Mouse (Mus musculus) macrophage (primary cell): Measurements from ENCODE around the gene Etfa. TPM values are rescaled to one million over a fixed set of nuclear protein-coding genes. Genes with fewer than 3 reads are reported as not detected.

Source experiments
- H3K27ac ChIP-seq: fragments of 350-480 bp; formaldehyde crosslinking; 2 replicates; pipeline ENCODE4 v1.9.0; 2021
- H3K36me3 ChIP-seq: fragments of 350-480 bp; formaldehyde crosslinking; 2 replicates; pipeline ENCODE4 v1.9.0; 2021; ENCODE audit errors: inconsistent target
- H3K4me3 ChIP-seq: fragments of 350-480 bp; formaldehyde crosslinking; 2 replicates; pipeline ENCODE4 v1.9.0; 2021; ENCODE audit errors: inconsistent target
- H3K79me2 ChIP-seq: fragments of 350-480 bp; formaldehyde crosslinking; 2 replicates; pipeline ENCODE4 v1.9.0; 2021; ENCODE audit errors: inconsistent target
- WGBS: methylation state at CpG from one replicate; pipeline ENCODE4 v1.1.7; 2026; ENCODE audit warnings: inconsistent platforms; ENCODE audit not compliant: missing documents; 5-methylcytosine and 5-hydroxymethylcytosine counted together
- polyA plus RNA-seq: library from polyadenylated mRNA; stranded (reverse); fragments of 250-400 nt; gene quantifications from 3 replicates; pipeline ENCODE4 v1.2.4, GENCODE M21; 2018; ENCODE audit warnings: inconsistent platforms
- total RNA-seq, 78 experiments: library from RNA; depleted of rRNA; stranded (reverse); fragments of 250-400 nt; gene quantifications; 1 replicate in 9 of 78; 2 replicates in 24 of 78; 3 replicates in 43 of 78; 4 replicates in 2 of 78; pipeline ENCODE4 v1.2.4; 2018; ENCODE audit warnings: inconsistent platforms in 56 of 78

Gene Etfa
- 10 to 100 TPM; 14.1 to 38.8 (median 21.9) TPM for total RNA-seq (2018; cell fraction: chromatin; rRNA removed)
- total RNA-seq (2018; cell fraction: cytosol; rRNA removed): 10 to 100 TPM; 41.1 to 65.7 (median 54.5) TPM
- total RNA-seq (2018; cell fraction: nucleus; rRNA removed): 10 to 100 TPM; 15.6 to 35.4 (median 19.3) TPM
- polyA plus RNA-seq: 63.1 to 73.4 TPM (median 72.9 TPM) in 3 replicates

GRCm38 (mm10) chr9:55512027-55512543, at the start of gene Etfa:
TSS of gene Etfa (minus strand) at chr9:55512243.
- H3K27ac ChIP-seq: peak within 1 kb of the TSS; percentile 39
- H3K4me3 ChIP-seq: peak within 1 kb of the TSS; percentile 58
- H3K36me3 ChIP-seq: no peaks in the 10 kb centered on the region
- WGBS: under 1% methylated on average over 47 of the region's 47 CpGs
- peaks cover 44% of the 10 kb centered on the region for H3K79me2 ChIP-seq

GRCm38 (mm10) chr9:55560960-55561359, 48.9 kb upstream of the Etfa start:
- Histone ChIP-seq H3K4me3 (no peak overlapping the region), H3K27ac (no peak overlapping the region), H3K79me2 (no peaks in the 10 kb centered on the region), H3K36me3 (no peaks in the 10 kb centered on the region)
- 50% methylated on average over 1 of the region's 1 CpGs for WGBS

- H3K79me2 ChIP-seq: no peaks in the 10 kb centered on the region
- H3K27ac ChIP-seq: no peak overlapping the region
- no peaks in the 10 kb centered on the region for H3K36me3 ChIP-seq
- WGBS: 69% methylated on average over 1 of the region's 1 CpGs
- H3K4me3 ChIP-seq: no peak overlapping the region
These were observed 42.9 kb upstream of the Etfa start for GRCm38 (mm10) chr9:55554986-55555385.

GRCm38 (mm10) chr9:55549302-55549890, 37.4 kb upstream of the Etfa start:
- H3K36me3 ChIP-seq: no peaks in the 10 kb centered on the region
- H3K79me2 ChIP-seq: no peaks in the 10 kb centered on the region
- 22% methylated on average over 16 of the region's 16 CpGs for WGBS
- no peak overlapping the region for H3K27ac ChIP-seq
- H3K4me3 ChIP-seq: no peak overlapping the region

- Histone ChIP-seq H3K27ac (no peak overlapping the region), H3K4me3 (no peak overlapping the region), H3K79me2 (no peaks in the 10 kb centered on the region), H3K36me3 (no peaks in the 10 kb centered on the region)
- 44% methylated on average over 3 of the region's 3 CpGs for WGBS
These were observed 36.8 kb upstream of the Etfa start for GRCm38 (mm10) chr9:55548871-55549270.

- Histone ChIP-seq H3K79me2 (no peaks in the 10 kb centered on the region), H3K36me3 (no peaks in the 10 kb centered on the region), H3K4me3 (no peak overlapping the region), H3K27ac (no peak overlapping the region)
- WGBS: 8% methylated on average over 63 of the region's 63 CpGs
These were observed 34.4 kb upstream of the Etfa start for GRCm38 (mm10) chr9:55546176-55547010.

GRCm38 (mm10) chr9:55545556-55546175, 33.6 kb upstream of the Etfa start:
- 10% methylated on average over 41 of the region's 41 CpGs for WGBS
- Histone ChIP-seq H3K36me3 (no peaks in the 10 kb centered on the region), H3K27ac (no peak overlapping the region), H3K4me3 (no peak overlapping the region), H3K79me2 (no peaks in the 10 kb centered on the region)

GRCm38 (mm10) chr9:55544861-55545555, 33.0 kb upstream of the Etfa start:
- Histone ChIP-seq H3K79me2 (no peaks in the 10 kb centered on the region), H3K4me3 (no peak overlapping the region), H3K27ac (no peak overlapping the region), H3K36me3 (no peaks in the 10 kb centered on the region)
- 10% methylated on average over 30 of the region's 30 CpGs for WGBS

GRCm38 (mm10) chr9:55543703-55544401, 31.8 kb upstream of the Etfa start:
- Histone ChIP-seq H3K27ac (no peak overlapping the region), H3K36me3 (no peaks in the 10 kb centered on the region), H3K79me2 (no peaks in the 10 kb centered on the region), H3K4me3 (no peak overlapping the region)
- 4% methylated on average over 46 of the region's 46 CpGs for WGBS

GRCm38 (mm10) chr9:55543336-55543702, 31.3 kb upstream of the Etfa start:
- H3K4me3 ChIP-seq: no peak overlapping the region
- H3K27ac ChIP-seq: no peak overlapping the region
- WGBS: 31% methylated on average over 8 of the region's 8 CpGs
- H3K36me3 ChIP-seq: no peaks in the 10 kb centered on the region
- no peaks in the 10 kb centered on the region for H3K79me2 ChIP-seq

GRCm38 (mm10) chr9:55542366-55543325, 30.6 kb upstream of the Etfa start:
- Histone ChIP-seq H3K27ac (no peak overlapping the region), H3K36me3 (no peaks in the 10 kb centered on the region), H3K4me3 (no peak overlapping the region), H3K79me2 (no peaks in the 10 kb centered on the region)
- 13% methylated on average over 48 of the region's 59 CpGs for WGBS

GRCm38 (mm10) chr9:55541681-55542365, 29.8 kb upstream of the Etfa start:
- WGBS: 4% methylated on average over 53 of the region's 59 CpGs
- H3K4me3 ChIP-seq: no peak overlapping the region; the same call in 1 of the 2 replicates

More at GRCm38 (mm10) chr9:55541681-55542365, 29.8 kb upstream of the Etfa start:
- no peak overlapping the region for H3K27ac ChIP-seq
- no peaks in the 10 kb centered on the region for H3K36me3 ChIP-seq
- no peaks in the 10 kb centered on the region for H3K79me2 ChIP-seq
